Mouse (Mus musculus) retina, adult 2 months (tissue): ENCODE results near the gene Pus3.

Experiments used
- DNase-seq: peaks from one replicate; pipeline ENCODE4 v3.0.0-alpha.2; 2012; ENCODE audit warnings: low read depth, low spot score

Gene Pus3

DNA sequence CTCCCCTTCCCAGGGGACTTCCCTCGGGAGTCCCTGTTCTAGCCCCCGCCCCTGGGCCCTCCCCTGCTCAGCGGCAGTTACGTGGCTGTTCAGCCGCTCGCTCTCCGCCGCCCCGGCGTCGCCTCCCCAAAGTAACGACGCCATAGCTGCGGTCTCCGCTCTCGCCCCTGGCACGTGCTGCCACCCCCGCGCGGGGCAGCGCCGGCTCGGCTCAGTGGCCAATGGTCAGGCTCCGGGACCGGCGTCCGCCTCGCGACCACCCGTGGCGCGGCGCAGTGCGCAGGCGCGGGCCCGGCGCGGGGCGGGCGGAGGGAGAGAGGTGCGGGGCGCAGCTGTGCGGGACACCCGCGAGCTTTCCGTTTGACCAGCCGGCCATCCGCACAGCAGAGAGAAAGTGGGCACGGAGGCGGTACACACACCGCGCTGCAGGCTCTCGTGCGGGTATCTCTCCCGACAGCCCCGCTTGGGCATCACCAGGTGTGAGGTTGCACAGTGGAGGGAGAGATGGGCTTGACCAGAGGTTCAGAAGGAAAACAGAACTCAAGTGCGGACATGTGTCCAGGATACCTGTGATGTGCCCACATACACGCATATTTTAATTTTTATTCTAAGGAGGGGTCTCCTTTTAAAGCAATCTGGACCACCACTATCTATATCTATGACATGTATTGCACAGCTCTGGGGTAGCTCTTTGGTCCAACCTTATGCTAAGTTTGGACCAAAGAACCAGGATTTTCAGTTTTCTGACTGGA lies at the start of gene Pus3, which contains the start of gene Ddx25:
Pus3 (plus strand) TSS at position 339 of the 752 bp plus-strand sequence.
Ddx25 (minus strand) TSS at position 272 of the 752 bp plus-strand sequence.
- DNase-seq, result no peak

DNA sequence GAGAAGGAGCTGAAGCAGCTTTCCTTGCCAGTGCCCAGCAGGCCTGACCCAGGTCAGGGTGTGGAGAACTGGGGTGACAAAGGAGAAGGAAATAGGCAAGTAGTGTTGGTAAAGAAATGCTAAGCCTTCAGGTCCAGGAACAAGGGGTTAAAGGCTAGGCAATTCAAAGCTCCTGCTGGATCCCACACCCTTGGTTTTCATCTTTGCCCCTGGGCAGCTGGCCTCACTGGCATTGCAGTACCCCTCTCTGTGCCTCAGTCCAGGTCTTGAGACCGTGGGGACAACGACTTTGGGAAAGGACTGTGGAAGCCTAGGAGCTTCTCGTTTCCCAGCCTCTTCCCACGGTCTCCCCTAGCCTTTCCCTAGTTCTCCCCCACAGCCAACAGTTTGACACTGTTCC lies 44.5 kb upstream of the Pus3 start:
- DNase-seq, result no peak

DNA sequence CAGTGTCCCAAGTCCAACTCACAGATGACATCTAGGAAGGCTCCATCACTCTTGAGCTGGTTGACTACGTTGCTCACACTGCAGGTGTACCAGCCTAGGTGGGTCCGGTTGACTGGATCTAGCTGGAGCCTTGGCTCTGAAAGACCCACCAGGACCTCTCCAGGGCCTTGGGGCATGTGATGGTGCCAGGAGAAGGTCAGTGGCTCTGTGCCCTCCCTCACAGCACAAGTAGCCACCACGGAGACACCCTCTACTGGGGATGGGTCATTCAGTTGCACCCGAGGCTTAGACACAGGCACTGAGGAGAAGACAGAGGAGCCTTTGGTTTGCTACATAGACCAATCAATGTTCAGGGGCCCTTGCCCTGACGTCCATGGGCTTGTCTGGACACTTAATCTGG lies 42.2 kb upstream of the Pus3 start:
- no peak for DNase-seq

DNA sequence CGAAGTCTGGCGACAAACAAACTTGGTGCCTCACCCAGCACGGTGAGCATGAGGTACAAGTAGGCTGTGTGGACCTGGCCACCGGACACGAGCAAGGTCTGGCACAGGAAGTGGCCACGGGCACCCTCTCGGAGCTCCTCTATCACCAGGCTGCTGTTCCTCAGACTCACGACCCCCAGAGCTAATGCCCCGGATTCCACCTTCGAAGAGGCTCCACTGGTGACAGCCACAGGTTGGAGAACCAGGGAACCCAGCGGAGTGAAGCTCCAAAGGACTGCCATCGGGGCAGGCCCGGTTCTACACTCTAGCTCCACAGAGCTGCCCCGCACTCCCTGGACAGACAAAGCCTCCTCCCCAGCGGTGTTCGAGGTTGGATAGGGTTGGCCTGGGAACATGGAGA lies 41.7 kb upstream of the Pus3 start:
- no peak for DNase-seq

DNA sequence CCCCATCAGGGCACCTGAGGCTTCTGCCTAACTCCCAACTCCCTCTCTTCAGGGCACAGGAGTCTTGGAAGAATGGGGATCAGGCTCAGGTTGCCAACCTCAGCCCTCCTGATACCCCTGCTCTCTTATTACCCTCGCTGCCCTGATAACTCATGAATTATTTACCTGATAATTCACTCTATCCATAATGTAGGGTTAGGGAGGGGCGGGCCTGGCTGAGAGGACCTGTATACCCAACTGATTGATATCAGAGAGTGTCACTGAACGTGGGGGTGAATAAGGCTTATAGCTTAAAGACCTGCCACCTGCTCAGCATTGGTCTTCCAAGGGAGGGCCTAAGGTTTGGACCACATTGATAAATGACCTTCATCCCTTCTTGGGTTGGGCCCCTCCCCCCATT lies 40.2 kb upstream of the Pus3 start, which contains the start of gene Gm1113:
Gm1113 (minus strand) TSS at position 101 of the 400 bp plus-strand sequence.
- no peak for DNase-seq

DNA sequence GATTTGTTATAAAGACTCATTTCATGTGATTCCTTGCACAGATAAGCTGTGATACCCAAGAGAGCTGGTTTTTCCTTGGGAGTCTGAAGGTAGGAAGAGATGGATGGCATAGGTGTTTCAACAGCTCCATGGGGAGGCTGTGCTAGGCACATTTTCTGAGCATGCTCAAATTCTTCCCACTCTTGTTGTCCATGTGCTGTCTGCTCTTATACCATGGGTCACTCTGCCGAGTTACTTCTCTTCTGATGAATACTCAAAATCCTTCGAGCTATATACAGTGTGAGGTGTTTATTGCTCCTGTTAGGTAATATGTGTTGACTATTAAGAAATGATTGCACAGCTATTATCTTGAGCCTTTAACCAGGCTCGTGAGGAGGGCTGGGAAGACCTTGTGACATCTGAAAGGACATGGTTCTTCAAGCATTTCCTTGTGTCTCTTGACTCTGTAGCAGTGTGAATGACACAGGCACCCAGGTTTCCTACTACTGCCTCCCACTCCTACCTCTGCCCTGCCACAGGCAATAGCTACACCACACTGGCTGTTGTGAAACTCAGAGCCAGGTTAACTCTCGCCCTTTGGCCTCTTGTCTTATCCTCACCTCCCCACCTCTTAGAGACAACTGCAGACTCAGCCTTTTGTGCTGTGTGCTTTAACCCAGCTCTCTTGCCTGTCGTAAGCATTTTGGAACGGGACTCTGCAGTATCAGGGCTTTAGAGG lies 37.6 kb upstream of the Pus3 start:
- DNase-seq, result no peak

DNA sequence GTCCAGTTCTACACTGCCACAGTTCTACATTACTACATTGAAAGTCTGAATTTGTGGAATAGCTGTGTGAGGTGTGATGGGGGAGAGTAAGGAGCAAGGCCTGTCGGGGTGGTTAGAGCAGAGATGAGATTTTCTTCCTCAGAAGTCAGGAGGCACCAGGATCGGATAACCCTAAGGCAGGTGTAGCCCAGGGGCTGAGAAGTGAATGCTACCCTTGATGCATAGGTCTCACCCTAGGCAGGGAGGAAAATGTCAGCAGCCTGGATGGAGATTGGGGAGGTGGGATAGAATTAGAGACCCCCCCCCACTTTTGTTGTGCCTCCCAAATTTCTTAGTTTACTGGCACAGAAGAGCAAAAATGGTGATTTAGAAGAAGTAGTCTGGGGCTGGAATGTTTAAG lies 36.2 kb upstream of the Pus3 start:
- DNase-seq, result no peak

DNA sequence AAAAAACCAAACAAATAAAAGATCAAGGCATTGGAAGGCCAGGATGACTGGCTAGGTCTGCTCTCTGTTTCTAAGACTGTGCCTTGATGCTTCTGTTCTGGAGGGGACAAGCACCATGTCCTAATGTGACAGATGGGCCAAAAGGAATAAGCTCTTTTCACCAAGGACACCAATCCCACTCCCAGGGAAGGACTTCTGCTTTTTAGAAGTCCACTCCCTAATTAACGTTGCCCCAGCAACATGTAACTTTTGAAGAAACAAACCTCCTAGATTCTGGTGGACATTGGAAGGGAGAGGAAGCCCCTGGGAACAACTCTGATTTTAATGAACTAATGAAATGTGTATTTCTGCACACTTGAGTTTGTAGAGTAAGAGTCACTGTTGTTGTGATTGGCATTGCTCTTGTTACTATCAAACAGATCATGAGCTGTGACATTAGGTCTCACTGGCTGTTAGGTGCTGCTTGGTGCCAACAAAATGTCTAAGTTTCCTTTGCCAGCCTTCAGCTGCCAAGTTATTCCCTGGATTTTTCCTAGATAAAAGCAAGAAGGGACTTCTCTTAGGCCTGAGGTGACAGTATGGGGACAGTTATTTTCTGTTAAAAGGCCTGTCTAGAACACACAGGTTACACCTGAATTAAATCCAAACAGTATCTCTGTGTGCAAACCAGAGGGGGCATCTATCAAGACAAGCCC lies 35.4 kb upstream of the Pus3 start:
- DNase-seq, result no peak

DNA sequence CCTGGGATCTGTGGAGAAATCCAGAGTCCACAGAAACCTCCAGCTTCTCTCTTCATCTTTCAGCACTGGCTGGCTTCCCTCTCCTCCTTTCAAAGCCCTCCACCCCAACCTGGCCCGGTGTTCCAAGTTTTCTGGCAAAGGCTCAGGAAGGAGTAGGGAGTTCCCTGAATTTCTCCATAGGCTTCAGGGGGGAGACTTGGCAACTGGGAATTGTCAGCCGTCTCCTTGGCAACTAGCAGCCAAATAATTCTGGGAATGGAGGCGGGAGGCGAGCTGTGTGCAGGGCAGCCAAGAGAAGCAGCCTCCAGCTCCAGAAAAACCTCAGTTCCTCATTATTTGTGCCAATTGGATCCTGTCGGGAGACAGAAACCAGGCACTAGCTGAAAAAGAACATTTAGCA lies 34.9 kb upstream of the Pus3 start:
- DNase-seq, result no peak

DNA sequence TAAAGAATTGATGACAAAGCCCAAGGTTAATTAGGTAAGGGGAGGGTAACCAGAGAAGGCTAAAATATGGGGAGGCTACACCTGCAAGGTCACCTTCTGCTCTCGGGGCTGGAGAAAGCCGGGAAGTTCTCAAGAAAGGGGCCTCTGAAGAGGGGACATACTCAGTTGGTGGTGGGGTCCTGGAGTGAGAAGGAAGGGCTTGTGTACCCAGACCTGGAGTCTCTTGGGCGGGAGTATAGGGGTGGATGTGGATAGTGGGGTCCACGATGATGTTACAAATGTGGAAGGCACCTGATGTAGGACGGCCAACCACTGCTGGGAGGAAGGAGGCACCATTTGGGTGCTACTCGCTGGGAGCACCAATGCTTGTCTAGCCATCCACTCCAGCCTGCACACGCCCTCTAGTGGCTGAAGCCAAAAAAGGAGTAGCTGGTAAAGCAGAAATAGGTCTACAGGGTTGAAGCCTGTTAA lies 34.4 kb upstream of the Pus3 start:
- DNase-seq, result peak; percentile 50

DNA sequence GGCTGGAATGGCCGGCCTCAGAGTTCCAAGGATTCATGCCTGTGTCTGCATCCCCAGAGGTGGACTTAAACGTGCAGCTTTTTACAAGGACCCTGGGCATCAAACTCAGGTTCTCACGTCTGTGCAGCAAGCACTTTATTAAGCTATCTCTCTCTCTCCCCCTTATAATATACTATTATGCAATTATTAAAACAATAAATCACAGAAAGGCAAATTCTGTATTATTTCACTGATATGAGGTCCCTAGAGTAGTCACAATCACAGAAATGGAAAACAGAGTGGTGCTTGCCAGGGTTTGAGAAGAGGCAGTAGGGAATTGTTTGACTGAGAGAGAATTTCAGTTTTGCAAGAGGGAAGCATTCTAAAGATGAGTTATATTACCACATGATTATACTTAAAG lies 29.3 kb upstream of the Pus3 start:
- no peak for DNase-seq

DNA sequence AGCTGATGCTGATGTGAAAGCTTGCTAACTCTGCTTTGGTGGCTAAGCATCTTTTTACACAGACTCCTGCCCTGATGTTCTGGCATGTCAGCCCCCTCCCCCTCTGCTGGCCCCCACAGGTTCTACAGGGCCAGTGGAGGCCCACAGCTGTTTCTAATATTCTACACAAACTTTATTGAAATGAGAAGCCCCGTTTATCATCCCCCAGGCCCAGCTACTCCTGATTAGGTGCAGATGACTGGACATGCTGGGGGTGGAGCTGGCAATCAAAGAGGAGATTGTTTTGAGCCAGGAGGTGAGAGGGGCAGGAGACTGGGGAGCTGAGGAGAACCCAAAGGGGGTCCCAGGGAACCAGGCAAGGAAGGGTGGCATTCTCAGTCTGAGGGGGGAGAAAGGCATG lies 28.6 kb upstream of the Pus3 start:
- DNase-seq, result no peak

DNA sequence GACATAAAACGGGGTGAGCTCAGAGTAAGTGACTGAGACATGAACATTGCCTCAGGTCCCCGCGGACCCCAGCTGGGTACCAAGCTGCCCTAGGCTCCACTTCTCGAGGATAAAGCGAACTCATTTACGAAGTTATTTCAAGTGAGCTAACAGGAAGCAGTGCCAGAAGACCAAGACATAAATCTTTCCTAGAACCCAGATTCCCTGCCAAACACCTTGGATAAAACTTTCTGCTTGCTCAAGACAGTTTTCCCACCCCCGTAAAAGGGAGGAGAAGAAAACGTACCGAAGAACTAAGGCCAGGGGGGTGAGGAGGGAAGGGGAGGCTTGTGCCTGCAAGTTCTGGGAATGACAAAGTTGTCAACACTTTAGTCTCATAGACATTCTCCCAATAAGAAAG lies 25.1 kb upstream of the Pus3 start:
- no peak for DNase-seq

DNA sequence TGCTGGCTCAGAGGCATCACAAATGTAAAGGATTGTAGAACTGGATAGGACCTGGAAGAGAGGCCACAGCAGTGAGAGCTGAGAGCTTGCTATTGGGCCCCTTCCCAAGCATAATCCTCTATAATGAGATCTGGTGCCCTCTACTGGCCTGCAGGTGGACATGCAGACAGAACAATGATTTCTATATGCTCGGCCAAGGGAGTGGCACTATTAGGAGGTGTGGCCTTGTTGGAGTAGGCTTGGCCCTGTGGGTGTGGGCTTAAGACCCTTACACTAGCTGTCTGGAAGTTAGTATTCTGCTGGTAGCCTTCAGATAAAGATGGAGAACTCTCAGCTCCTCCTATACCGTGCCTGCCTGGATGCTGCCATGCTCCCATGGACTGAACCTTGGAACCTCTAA lies 23.3 kb upstream of the Pus3 start:
- no peak for DNase-seq

DNA sequence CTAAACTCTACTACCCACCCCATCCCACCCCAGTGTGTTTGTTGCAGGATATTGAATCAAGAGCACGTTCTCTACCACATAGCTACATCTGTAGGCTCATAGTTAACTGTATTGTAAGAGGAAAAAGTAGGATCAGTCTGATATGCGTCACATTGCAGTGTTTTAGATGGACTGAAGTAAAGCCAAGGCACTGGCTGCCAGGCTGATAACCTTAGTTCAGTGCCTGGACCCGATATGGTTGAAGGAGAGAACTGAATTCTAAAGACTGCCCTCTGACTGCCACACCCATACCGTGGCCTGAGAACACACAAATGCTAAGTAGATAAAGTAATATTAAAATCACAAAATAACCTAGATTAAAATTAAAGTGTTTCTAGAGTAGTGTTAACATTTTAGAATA lies 22.5 kb upstream of the Pus3 start:
- DNase-seq, result no peak

DNA sequence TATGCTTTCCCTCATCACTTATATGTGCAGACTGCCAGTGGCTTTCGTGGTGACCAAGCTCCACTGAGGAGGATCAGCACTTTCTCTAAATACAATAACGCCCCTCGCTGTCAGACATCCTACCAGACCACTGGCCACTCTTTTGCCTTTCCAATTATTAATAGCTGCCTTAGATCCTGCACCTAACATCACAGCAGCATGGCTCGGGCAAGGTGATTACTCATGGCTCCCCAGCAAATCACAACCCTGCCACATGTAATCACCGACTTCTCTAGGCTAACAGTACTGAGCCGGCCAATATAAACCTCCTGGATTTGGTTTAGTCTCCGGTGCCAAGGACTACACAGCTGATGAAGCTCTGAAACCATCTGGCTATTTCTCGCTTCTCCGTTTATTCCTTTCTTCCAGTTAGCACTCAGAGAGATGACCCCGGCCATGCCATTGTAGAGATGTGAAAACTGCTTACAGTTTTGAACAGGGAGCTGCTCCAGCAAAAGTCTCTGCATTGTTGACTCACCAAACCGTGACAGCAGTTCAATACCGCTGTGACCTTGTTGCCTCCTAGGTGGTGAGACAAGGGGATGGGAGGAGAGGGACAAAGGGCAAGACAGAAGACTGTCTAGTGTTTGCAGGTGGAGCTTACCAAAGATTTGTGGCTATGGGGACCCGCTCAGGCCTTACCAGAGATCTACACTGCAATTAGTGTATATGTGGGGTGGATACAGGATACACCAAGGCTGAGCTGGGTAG lies 19.2 kb upstream of the Pus3 start:
- DNase-seq, result no peak

DNA sequence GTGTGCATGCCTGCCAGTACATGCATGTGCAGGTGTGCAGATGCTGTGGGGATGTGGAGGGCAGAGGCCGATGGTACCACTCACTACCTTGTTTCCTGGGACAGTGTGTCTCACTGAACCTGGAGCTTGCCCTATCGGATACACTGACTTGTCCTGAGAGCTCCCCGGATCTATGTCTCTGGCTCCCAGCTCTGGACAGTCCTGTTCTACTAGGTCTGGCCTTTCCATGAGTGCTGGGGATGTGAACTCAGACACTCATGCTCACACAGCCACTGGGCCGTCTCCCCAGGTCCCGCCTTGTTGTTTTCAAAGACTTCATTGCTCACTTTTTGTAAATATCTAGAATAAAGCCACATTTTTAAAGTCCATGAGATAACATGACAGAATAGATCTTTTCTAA lies 17.4 kb upstream of the Pus3 start:
- no peak for DNase-seq

DNA sequence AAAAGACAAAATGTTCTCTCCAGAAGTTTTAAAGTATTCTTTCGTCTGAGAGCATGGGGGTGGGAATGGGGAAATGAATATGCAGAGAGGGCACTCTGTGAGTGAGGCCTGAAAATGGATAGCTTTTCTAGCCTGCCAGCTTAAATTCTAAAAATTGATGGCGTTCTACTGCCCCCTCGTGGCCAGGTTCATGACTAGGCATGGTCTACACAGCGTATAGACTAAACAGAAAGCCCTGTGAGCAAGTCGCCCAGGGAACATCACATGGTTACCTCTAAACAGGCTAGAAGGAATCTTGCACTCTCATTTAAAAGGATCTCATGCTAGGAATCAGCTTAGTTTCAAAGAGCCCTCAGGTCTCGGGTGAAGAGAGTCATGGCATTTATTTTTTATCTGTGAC lies 16.9 kb upstream of the Pus3 start:
- peak; percentile 61 for DNase-seq

DNA sequence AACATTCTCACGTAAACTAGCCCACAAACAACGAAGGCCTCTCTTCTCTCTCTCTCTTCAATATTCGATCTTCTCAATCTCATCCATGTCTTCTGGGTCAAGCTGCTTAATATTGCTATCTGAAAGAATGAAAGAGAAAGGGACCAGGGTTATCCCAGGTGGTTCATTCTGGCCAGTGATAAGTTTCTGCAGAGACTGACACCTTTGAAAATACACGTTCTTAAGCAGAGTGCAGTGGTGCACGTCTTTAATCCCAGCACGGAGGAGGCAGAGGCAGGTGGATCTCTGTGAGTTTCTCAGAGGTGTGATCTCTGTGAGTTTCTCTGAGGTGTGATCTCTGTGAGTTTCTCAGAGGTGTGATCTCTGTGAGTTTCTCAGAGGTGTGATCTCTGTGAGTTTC lies 16.5 kb upstream of the Pus3 start:
- no peak for DNase-seq

DNA sequence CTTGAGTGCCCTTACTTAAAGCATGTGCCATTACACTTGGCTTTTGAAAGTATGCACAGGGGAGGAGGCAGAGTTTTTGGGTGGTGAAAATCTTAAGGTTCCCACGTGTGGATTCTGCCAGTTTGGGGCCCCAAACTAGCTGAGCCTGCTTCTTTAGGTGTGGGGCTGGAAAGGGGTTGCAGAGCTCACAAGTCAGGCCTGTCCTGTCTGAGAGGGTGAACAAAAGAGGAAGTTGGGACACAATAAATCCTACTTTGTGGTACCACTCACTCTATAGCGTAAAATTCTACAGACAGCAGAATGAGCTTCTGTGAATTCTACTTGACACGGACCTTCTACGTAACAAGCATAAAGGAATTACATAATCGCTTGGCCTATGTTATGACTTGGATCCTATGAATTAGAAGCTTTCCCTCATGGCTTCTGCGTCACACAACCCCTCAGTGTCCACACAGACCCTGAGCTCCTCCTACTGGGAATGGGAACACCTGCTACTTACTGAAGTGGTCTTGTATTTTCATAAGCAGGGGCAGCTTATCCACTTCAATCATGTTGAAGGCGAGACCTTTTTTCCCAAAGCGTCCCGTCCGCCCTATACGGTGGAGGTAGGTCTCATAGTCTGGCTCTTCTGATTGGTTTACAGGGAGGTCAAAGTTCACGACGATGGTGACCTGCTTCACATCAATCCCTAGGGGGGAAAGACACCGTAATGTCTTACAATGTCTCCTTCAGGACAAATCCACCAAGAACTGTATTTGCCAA lies 15.1 kb upstream of the Pus3 start:
- DNase-seq, result no peak

DNA sequence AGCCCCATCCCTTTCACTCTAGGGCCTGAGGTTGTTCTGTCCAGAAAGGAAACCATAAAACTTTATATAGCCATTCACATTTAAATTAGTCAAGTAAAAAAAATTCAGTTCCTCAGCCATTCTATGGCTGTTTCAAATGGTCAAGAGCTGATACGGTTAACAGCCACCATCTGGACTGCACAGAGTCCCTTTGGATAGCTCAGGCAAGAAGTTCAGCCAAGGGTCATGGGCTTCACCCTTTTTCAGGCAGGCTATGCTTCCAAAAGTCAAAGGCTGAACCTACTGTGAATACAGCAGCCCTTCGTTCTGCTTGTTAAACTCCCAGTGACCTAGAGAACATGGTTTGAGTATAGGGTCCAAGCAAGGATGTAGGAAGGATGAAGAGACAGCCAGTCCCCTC lies 13.7 kb upstream of the Pus3 start:
- no peak for DNase-seq
